Mouse (Mus musculus) myocyte (in vitro differentiated cells): ENCODE measurements around the gene Thada. TPM values are rescaled to one million over a fixed set of nuclear protein-coding genes. Genes with fewer than 3 reads are reported as not detected.
"Not testable (repeated sequence)": the region's sequence is repeated elsewhere in the genome, so short reads cannot be mapped to it uniquely, and the experiment has no call there.

ENCODE experiments used
- H3K27me3 ChIP-seq: one replicate; pipeline ENCODE4 v1.6.1; 2011; ENCODE audit not compliant: control insufficient read depth, insufficient read depth, insufficient read length
- H3K36me3 ChIP-seq: one replicate; pipeline ENCODE4 v1.6.1; 2011; ENCODE audit not compliant: control insufficient read depth, insufficient read depth
- H3K4me2 ChIP-seq: one replicate; pipeline ENCODE4 v1.6.1; 2011; ENCODE audit warnings: low read depth, control low read depth
- H3K4me3 ChIP-seq: one replicate; pipeline ENCODE4 v1.5.1; 2011; ENCODE audit warnings: mild to moderate bottlenecking, control low read depth, moderate library complexity
- H3K79me2 ChIP-seq: one replicate; pipeline ENCODE4 v1.6.1; 2011; ENCODE audit not compliant: control insufficient read depth, insufficient read depth
- H3ac ChIP-seq: one replicate; pipeline ENCODE4 v1.6.1; 2011; ENCODE audit not compliant: control insufficient read depth, insufficient read length
- CEBPB ChIP-seq: IDR thresholded peaks from 2 replicates; pipeline ENCODE4 v1.6.1; 2011; ENCODE audit warnings: mild to moderate bottlenecking, moderate library complexity; ENCODE audit not compliant: poor library complexity, insufficient read depth, severe bottlenecking
- E2F4 ChIP-seq: IDR thresholded peaks from one replicate; pipeline ENCODE4 v1.6.1; 2011; ENCODE audit warnings: mild to moderate bottlenecking, control low read depth, moderate library complexity; ENCODE audit not compliant: insufficient read depth
- MAX ChIP-seq: IDR thresholded peaks from one replicate; pipeline ENCODE4 v1.6.1; 2011; ENCODE audit warnings: low read depth, mild to moderate bottlenecking, control low read depth
- MYOD1 ChIP-seq, 3 experiments: IDR thresholded peaks; one replicate each; pipeline ENCODE4 v1.6.1; 2011; ENCODE audit warnings: control low read depth in 2 of 3, low read depth in 2 of 3, mild to moderate bottlenecking in 2 of 3, moderate library complexity in 1 of 3; ENCODE audit not compliant: insufficient read length in 2 of 3, control insufficient read depth in 1 of 3
- MYOG ChIP-seq, 3 experiments: IDR thresholded peaks; one replicate each; pipeline ENCODE4 v1.6.1; 2011; ENCODE audit warnings: control low read depth in 2 of 3, low read depth in 2 of 3, mild to moderate bottlenecking in 2 of 3; ENCODE audit not compliant: insufficient read length in 2 of 3, control insufficient read depth in 1 of 3, insufficient read depth in 1 of 3
- POLR2A ChIP-seq: IDR thresholded peaks from one replicate; pipeline ENCODE4 v1.6.1; 2011; ENCODE audit warnings: low read depth, mild to moderate bottlenecking, control low read depth, moderate library complexity; ENCODE audit not compliant: insufficient read length
- POLR2AphosphoS2 ChIP-seq: IDR thresholded peaks from one replicate; pipeline ENCODE4 v1.6.1; 2011; ENCODE audit warnings: low read depth, control low read depth; ENCODE audit not compliant: insufficient read length
- REST ChIP-seq: IDR thresholded peaks from one replicate; pipeline ENCODE4 v1.6.1; 2011; ENCODE audit warnings: mild to moderate bottlenecking, control low read depth, moderate library complexity; ENCODE audit not compliant: insufficient read depth, insufficient read length
- SRF ChIP-seq: IDR thresholded peaks from one replicate; pipeline ENCODE4 v1.6.1; 2011; ENCODE audit warnings: low read depth; ENCODE audit not compliant: control insufficient read depth, insufficient read length
- TCF12 ChIP-seq: IDR thresholded peaks from one replicate; pipeline ENCODE4 v1.6.1; 2011; ENCODE audit warnings: mild to moderate bottlenecking, control low read depth; ENCODE audit not compliant: poor library complexity, insufficient read depth, severe bottlenecking
- TCF3 ChIP-seq: IDR thresholded peaks from one replicate; pipeline ENCODE4 v1.6.1; 2011; ENCODE audit warnings: low read depth, control low read depth; ENCODE audit not compliant: insufficient read length
- USF1 ChIP-seq: IDR thresholded peaks from one replicate; pipeline ENCODE4 v1.6.1; 2011; ENCODE audit warnings: low read depth, mild to moderate bottlenecking, control low read depth, moderate library complexity
- polyA plus RNA-seq: library from polyadenylated mRNA; unstranded; fragments of >200 nt; fragmentation: generic; extraction: Trizol; gene quantifications from one replicate; pipeline ENCODE4 v1.2.1, GENCODE M21; 2012; ENCODE audit warnings: missing spikeins

Gene Thada
- polyA plus RNA-seq, 1 experiment = 5.5 TPM

DNA sequence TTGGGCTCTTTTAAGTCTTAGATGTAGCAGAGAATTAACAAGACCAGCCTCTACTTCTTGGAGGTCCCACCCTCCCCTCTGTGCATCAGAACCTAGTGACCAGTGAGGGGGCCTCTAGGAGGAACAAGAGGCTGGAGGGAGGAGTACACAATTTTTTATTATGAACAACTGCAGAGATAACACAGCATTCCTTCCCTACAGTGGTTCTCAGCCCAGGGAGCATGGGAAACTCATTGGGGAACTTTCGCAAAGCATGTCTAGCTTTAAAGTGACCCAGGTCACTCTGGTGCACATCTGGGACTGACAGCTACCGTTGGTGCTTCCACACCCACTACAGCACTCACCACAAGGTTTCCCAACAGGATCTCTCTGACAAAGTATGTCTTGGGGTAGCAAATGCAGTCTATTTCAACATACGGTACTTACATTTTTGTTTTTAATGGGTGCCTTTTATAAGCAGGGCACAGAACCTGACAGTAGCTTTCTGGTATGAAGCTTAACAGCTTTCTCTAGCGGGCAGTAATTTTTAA is 230.5 kb downstream of the Thada start:
- no peaks in the 10 kb centered on the region for H3K36me3 ChIP-seq
- no peaks in the 10 kb centered on the region for H3K79me2 ChIP-seq
- no peak overlapping the region for H3K4me3 ChIP-seq
- H3K27me3 ChIP-seq = no peaks in the 10 kb centered on the region
- H3ac ChIP-seq = no peak overlapping the region
- no peak for TF ChIP-seq CEBPB
- TF ChIP-seq REST = no peak
- TF ChIP-seq E2F4 = no peak
- no peak for TF ChIP-seq USF1
- TF ChIP-seq TCF3 = no peak
- TF ChIP-seq SRF = no peak
- TF ChIP-seq MYOG (IDR thresholded peaks at IDR 0.05; ENCODE audit: control insufficient read depth in 1 of 3, insufficient read depth in 1 of 3, insufficient read length in 2 of 3, low read depth in 2 of 3) = no peak
- TF ChIP-seq POLR2A = no peak
- no peak for TF ChIP-seq POLR2AphosphoS2
- no peak for TF ChIP-seq TCF12
- TF ChIP-seq MYOD1 (IDR thresholded peaks at IDR 0.05; ENCODE audit: control insufficient read depth in 1 of 3, insufficient read length in 2 of 3, low read depth in 2 of 3) = no peak
- no peak for TF ChIP-seq MAX
- H3K4me2 ChIP-seq = no peak overlapping the region

DNA sequence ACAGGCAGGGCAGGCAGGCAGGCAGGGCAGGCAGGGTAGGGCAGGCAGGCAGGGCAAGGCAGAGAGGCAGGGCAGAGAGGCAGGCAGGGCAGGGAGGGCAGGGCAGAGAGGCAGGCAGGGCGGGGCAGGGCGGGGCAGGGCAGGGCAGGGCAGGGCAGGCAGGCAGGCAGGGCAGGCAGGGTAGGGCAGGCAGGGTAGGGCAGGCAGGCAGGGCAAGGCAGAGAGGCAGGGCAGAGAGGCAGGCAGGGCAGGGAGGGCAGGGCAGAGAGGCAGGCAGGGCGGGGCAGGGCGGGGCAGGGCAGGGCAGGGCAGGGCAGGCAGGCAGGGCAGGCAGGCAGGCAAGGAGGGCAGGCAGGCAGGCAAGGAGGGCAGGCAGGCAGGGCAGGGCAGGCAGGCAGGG is 231.2 kb downstream of the Thada start:
- H3K4me3 ChIP-seq, H3ac ChIP-seq, H3K27me3 ChIP-seq, H3K4me2 ChIP-seq, H3K79me2 ChIP-seq, H3K36me3 ChIP-seq: not testable (repeated sequence)

DNA sequence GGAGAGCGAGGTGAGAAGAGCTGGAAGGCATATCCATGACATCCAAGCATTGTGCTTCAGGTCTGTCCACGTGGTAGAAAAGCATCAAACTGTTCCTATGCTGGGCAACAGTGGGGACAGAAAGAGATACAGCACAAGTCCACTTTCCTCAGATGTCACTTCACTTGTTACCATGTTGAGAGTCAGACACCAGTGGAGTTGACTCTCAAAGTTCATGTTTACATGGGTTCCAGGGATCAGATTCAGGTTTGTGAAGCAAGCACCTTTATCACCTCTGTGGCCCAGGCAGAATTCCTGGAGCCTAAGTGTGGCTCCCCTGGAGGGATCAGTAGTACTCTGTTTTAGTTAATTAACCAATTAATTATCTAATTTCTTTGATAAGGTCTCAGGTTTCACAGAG is 232.2 kb downstream of the Thada start:
- TF ChIP-seq MYOD1 (IDR thresholded peaks at IDR 0.05; ENCODE audit: control insufficient read depth in 1 of 3, insufficient read length in 2 of 3, low read depth in 2 of 3) = no peak
- no peak for TF ChIP-seq MYOG (IDR thresholded peaks at IDR 0.05; ENCODE audit: control insufficient read depth in 1 of 3, insufficient read depth in 1 of 3, insufficient read length in 2 of 3, low read depth in 2 of 3)
- TF ChIP-seq CEBPB = no peak
- TF ChIP-seq REST = no peak
- TF ChIP-seq TCF12 = no peak
- H3K4me3 ChIP-seq = no peak overlapping the region
- no peaks in the 10 kb centered on the region for H3K79me2 ChIP-seq
- H3K4me2 ChIP-seq = no peak overlapping the region
- H3K36me3 ChIP-seq = peaks cover 6% of the 10 kb centered on the region
- no peak overlapping the region for H3ac ChIP-seq
- no peaks in the 10 kb centered on the region for H3K27me3 ChIP-seq

DNA sequence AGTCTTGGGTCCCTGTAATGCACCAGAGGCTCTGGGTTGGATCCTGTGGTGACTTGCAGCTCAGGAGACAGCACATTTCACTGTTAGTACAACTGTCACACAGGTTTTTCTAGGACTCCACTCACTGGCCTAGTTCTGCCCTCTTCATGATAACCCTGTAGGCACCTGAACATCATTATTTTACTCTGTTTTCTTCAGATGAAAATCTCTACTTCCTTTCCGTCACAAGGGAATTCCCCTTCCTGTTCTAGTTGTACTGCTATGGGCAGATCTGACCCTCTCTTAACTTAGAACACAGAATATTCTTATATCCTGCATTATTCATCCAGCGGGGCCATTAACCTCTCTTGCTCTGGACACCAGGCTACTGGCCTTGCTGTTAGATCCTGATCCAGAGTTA is 234.6 kb downstream of the Thada start:
- no peak overlapping the region for H3K4me2 ChIP-seq
- no peak for TF ChIP-seq TCF3
- no peak for TF ChIP-seq USF1
- TF ChIP-seq MYOG (IDR thresholded peaks at IDR 0.05; ENCODE audit: control insufficient read depth in 1 of 3, insufficient read depth in 1 of 3, insufficient read length in 2 of 3, low read depth in 2 of 3) = no peak
- no peak for TF ChIP-seq CEBPB
- no peak for TF ChIP-seq MYOD1 (IDR thresholded peaks at IDR 0.05; ENCODE audit: control insufficient read depth in 1 of 3, insufficient read length in 2 of 3, low read depth in 2 of 3)
- TF ChIP-seq TCF12 = no peak
- TF ChIP-seq MAX = no peak
- no peak for TF ChIP-seq SRF
- TF ChIP-seq E2F4 = no peak
- TF ChIP-seq POLR2AphosphoS2 = no peak
- no peaks in the 10 kb centered on the region for H3K27me3 ChIP-seq
- H3K79me2 ChIP-seq = no peaks in the 10 kb centered on the region
- no peak overlapping the region for H3ac ChIP-seq
- peaks cover 13% of the 10 kb centered on the region for H3K36me3 ChIP-seq
- H3K4me3 ChIP-seq = no peak overlapping the region

DNA sequence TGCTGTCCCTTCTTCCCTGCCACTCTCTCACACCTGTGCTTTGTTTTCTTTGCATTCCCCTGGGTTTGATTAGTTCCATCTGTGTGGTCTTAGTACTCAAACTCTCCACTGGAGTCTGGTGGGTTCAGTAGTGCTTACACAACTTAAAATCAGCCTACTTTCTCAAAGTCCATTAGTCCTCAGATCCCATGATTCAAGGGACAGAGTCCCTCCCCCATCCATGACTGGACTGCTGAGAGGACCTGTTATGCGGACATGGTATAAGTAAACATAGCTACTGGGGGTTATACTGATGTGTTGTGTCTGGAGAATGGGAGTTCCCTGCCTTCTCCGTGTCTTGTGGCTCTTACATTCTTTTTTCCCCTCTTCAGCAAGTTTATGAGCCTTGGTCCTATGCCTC is 237.8 kb downstream of the Thada start:
- H3K4me2 ChIP-seq = no peak overlapping the region
- H3K4me3 ChIP-seq = no peak overlapping the region
- peaks cover 13% of the 10 kb centered on the region for H3K36me3 ChIP-seq

More for the DNA sequence above, 237.8 kb downstream of the Thada start:
- Histone ChIP-seq H3K27me3 (no peaks in the 10 kb centered on the region), H3K79me2 (no peaks in the 10 kb centered on the region), H3ac (no peak overlapping the region)
- TF ChIP-seq MYOD1 (IDR thresholded peaks at IDR 0.05; ENCODE audit: control insufficient read depth in 1 of 3, insufficient read length in 2 of 3, low read depth in 2 of 3) = no peak
- TF ChIP-seq POLR2A = no peak
- no peak for TF ChIP-seq TCF12
- TF ChIP-seq CEBPB = no peak
- no peak for TF ChIP-seq REST
- no peak for TF ChIP-seq SRF
- TF ChIP-seq MYOG (IDR thresholded peaks at IDR 0.05; ENCODE audit: control insufficient read depth in 1 of 3, insufficient read depth in 1 of 3, insufficient read length in 2 of 3, low read depth in 2 of 3) = no peak
- no peak for TF ChIP-seq TCF3
- no peak for TF ChIP-seq USF1
- no peak for TF ChIP-seq MAX
- TF ChIP-seq E2F4 = no peak
- TF ChIP-seq POLR2AphosphoS2 = no peak
